27 mouse cellular contexts compared by ENCODE assay signal in the genomic region with DNA sequence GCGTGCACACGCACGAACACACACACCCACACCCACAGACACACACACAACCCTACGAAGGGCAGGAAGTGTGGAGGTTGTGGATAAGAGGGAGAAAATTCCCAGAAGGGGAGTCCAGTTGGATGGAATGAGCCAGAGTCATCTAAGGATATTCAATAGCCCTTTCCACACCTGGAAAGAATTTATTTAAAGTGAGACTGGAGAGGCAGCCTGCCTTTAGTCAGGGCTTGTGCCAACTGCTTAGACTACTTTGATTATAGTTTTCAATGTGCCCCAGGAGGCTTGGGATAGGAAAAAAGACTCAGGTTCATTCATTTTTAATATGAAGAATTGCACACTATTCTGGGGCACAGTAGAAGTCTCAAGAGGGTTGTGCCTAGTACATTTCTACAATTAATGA.
A peak's percentile ranks its signal among the peaks of the same experiment; 100 is the strongest.
DNase-seq lines count a peak whose midpoint lies in the region; ATAC-seq and TF ChIP-seq lines count a peak whose summit lies in the region.
"Had no signal": no experiment of that assay in that cellular context is flagged by ENCODE, and none has a peak within 500 bp of the region (broad histone marks: within the 10 kb centered on the region; RNA-seq: fewer than 3 reads in every experiment).

No protein-coding gene starts in this region.

- H3K9me3 ChIP-seq in embryonic facial prominence, embryonic 12.5 days = no peaks in the 10 kb centered on the region
- no peaks in the 10 kb centered on the region for H3K9me3 ChIP-seq in limb, embryonic 14.5 days (ENCODE audit: control insufficient read depth, low read length)
- H3K9me3 ChIP-seq: heart, embryonic 12.5 days; hindbrain, embryonic 13.5 days; liver, embryonic 15.5 days; neural tube, embryonic 15.5 days; stomach, embryonic 15.5 days had no signal

- TF ChIP-seq CTCF in gastrocnemius, adult 2 months (IDR thresholded peaks at IDR 0.05) = no peak

- 0 out of 2 replicates have a peak overlapping the region, but pooled peaks have one; percentile 3 for H3K27ac ChIP-seq in gastrocnemius, adult 2 months
- peak overlapping the region; percentile 65 for H3K27ac ChIP-seq in embryonic facial prominence, embryonic 12.5 days
- peak overlapping the region; percentile 65; the same call in 1 of the 2 replicates for H3K27ac ChIP-seq in limb, embryonic 14.5 days (replicated peaks; ENCODE audit: low read depth, low read length)
- H3K27ac ChIP-seq: heart, adult 2 months; hindbrain, embryonic 13.5 days; kidney, postnatal 0 days; liver, embryonic 15.5 days; neural tube, embryonic 15.5 days; stomach, embryonic 15.5 days had no signal

- intact Hi-C loops in gastrocnemius, adult 2 months (cut with DNase I) = no loop called here

- no peak for DNase-seq in gastrocnemius, adult 2 months
- no peak for DNase-seq in gastrocnemius, postnatal 25 days
- peak; percentile 29 for DNase-seq in NIH3T3 (ENCODE audit: low read depth)
- peak; percentile 67 for DNase-seq in limb, embryonic 14.5 days (ENCODE audit: low spot score)
- no peak for DNase-seq in left cerebral cortex, adult 9 months (ENCODE audit: low spot score in 2 of 2)
- DNase-seq in layer of hippocampus, adult 9-10 months (ENCODE audit: low spot score) = no peak
- DNase-seq: adrenal gland, postnatal 10 days; B cell, adult 2 months; cerebellum, adult 11 months; cerebellum, adult 9-10 months; heart, adult 2 months; heart, postnatal 4 days; kidney, adult 8-10 months; lung, embryonic 14.5 days; lung, postnatal 14 days; right cerebral cortex, postnatal 25 days; thymus, postnatal 14 days had no signal

- no peaks in the 10 kb centered on the region for H3K27me3 ChIP-seq in embryonic facial prominence, embryonic 12.5 days
- H3K27me3 ChIP-seq in limb, embryonic 14.5 days (ENCODE audit: control insufficient read depth, insufficient read depth, low read length) = no peaks in the 10 kb centered on the region
- H3K27me3 ChIP-seq: heart, embryonic 12.5 days; hindbrain, embryonic 13.5 days; liver, embryonic 15.5 days; neural tube, embryonic 15.5 days; stomach, embryonic 15.5 days had no signal

- H3K4me1 ChIP-seq in embryonic facial prominence, embryonic 12.5 days = peaks cover 16% of the 10 kb centered on the region
- peaks cover 14% of the 10 kb centered on the region for H3K4me1 ChIP-seq in limb, embryonic 14.5 days (ENCODE audit: control insufficient read depth, insufficient read depth, low read length)
- H3K4me1 ChIP-seq: hindbrain, embryonic 13.5 days; liver, embryonic 15.5 days; neural tube, embryonic 15.5 days; stomach, embryonic 15.5 days had no signal

- no peak overlapping the region for H3K4me3 ChIP-seq in gastrocnemius, adult 2 months
- H3K4me3 ChIP-seq in embryonic facial prominence, embryonic 12.5 days = no peak overlapping the region
- no peak overlapping the region for H3K4me3 ChIP-seq in limb, embryonic 14.5 days (replicated peaks; ENCODE audit: low read length)
- H3K4me3 ChIP-seq: erythroblast, embryonic 14.5 days; heart, adult 2 months; heart, embryonic 12.5 days; hindbrain, embryonic 13.5 days; liver, embryonic 15.5 days; neural tube, embryonic 15.5 days; stomach, embryonic 15.5 days had no signal

- WGBS in embryonic facial prominence, embryonic 12.5 days = 58% methylated on average over 4 of the region's 4 CpGs
- WGBS in limb, embryonic 14.5 days = 49% methylated on average over 4 of the region's 4 CpGs

- 0 out of 2 replicates have a peak, but pooled peaks cover 4% of the 10 kb centered on the region for H3K36me3 ChIP-seq in embryonic facial prominence, embryonic 12.5 days
- H3K36me3 ChIP-seq in limb, embryonic 14.5 days (ENCODE audit: control insufficient read depth, insufficient read depth, low read length) = no peaks in the 10 kb centered on the region
- H3K36me3 ChIP-seq: liver, embryonic 15.5 days; stomach, embryonic 15.5 days had no signal

- no peak for TF ChIP-seq POLR2A in limb, embryonic 14.5 days (IDR thresholded peaks at IDR 0.05; ENCODE audit: borderline replicate concordance, extremely low read depth, insufficient read depth, insufficient read length)

- no peak overlapping the region for H3K9ac ChIP-seq in embryonic facial prominence, embryonic 12.5 days
- H3K9ac ChIP-seq in limb, embryonic 14.5 days (ENCODE audit: low read depth, low read length, severe bottlenecking) = 0 out of 2 replicates have a peak overlapping the region, but pooled peaks have one; percentile 9
- H3K9ac ChIP-seq: heart, embryonic 12.5 days; hindbrain, embryonic 13.5 days; liver, embryonic 15.5 days; lung, embryonic 14.5 days; neural tube, embryonic 15.5 days; stomach, embryonic 15.5 days had no signal

- no peak; the same call in 1 of the 2 replicates for ATAC-seq in embryonic facial prominence, embryonic 12.5 days (ENCODE audit: insufficient number of reproducible peaks, insufficient read depth, low FRiP score, low TSS enrichment)
- peak; percentile 56; the same call in 1 of the 2 replicates for ATAC-seq in limb, embryonic 14.5 days (ENCODE audit: low FRiP score, low read depth)
- ATAC-seq: forebrain, embryonic 14.5 days; intestine, embryonic 16.5 days had no signal

- H3K4me2 ChIP-seq in embryonic facial prominence, embryonic 12.5 days (replicated peaks) = no peak overlapping the region
- 0 out of 2 replicates have a peak overlapping the region, but pooled peaks have one; percentile 2 for H3K4me2 ChIP-seq in limb, embryonic 14.5 days (replicated peaks; ENCODE audit: low read depth, low read length, severe bottlenecking)
- H3K4me2 ChIP-seq: heart, embryonic 12.5 days; hindbrain, embryonic 13.5 days; liver, embryonic 15.5 days; lung, embryonic 14.5 days; neural tube, embryonic 15.5 days; stomach, embryonic 15.5 days had no signal

Comparison
In these comparisons a context has a peak if more than half of its experiments do, and no peak if none do; other contexts are left out.
1. DNase-seq: peak in NIH3T3 (single experiment) and limb, embryonic 14.5 days (single experiment); none in gastrocnemius, adult 2 months (single experiment), gastrocnemius, postnatal 25 days (single experiment), left cerebral cortex, adult 9 months (0 of 2) and layer of hippocampus, adult 9-10 months (single experiment).
2. H3K27ac ChIP-seq: peak in every context shown above with its lines; median percentile 65 in embryonic facial prominence, embryonic 12.5 days; 65 in limb, embryonic 14.5 days; 3 in gastrocnemius, adult 2 months.